Mouse (Mus musculus) megakaryocyte, adult 5-6 weeks (primary cell): ENCODE data around the gene Rrp1. TPM values are rescaled to one million over a fixed set of nuclear protein-coding genes. Genes with fewer than 3 reads are reported as not detected.
A peak's percentile ranks its signal among the peaks of the same experiment; 100 is the strongest.
"Not testable (repeated sequence)": the region's sequence is repeated elsewhere in the genome, so short reads cannot be mapped to it uniquely, and the experiment has no call there.

Source experiments
- ATAC-seq: 2 replicates; pipeline ENCODE4 v1.8.0; 2016; ENCODE audit warnings: mild to moderate bottlenecking, inconsistent platforms; ENCODE audit not compliant: poor library complexity, severe bottlenecking
- total RNA-seq, 2 experiments: library from RNA; stranded (forward) in 1 of 2; stranded (reverse) in 1 of 2; fragments of 153-499, 151-499 nt in 1 of 2; fragments of 221-1000, 200-1000 nt in 1 of 2; gene quantifications; 2 replicates each; pipeline versions ENCODE4 v1.2.3 to v1.2.4; 2015 to 2017

The Rrp1 gene
- total RNA-seq, 2 experiments from 2014 or later: 32.9 to 173 TPM

GRCm38 (mm10) chr10:78425181-78426041 lies 12.6 kb upstream of the Rrp1 start, which contains the start of gene Cstb:
Gene Cstb, plus strand, starts transcription at chr10:78425669.
- peak; percentile 92 for ATAC-seq

GRCm38 (mm10) chr10:78422614-78423013 lies 9.8 kb upstream of the Rrp1 start:
- no peak for ATAC-seq

- no peak for ATAC-seq
Measured at GRCm38 (mm10) chr10:78420929-78421328, 8.1 kb upstream of the Rrp1 start.

- ATAC-seq: no peak
Measured at GRCm38 (mm10) chr10:78418791-78419190, 5.9 kb upstream of the Rrp1 start.

- ATAC-seq: no peak
Measured at GRCm38 (mm10) chr10:78417888-78418287, 5.0 kb upstream of the Rrp1 start.

- ATAC-seq: not testable (repeated sequence)
Measured at GRCm38 (mm10) chr10:78414936-78415335, 2.1 kb upstream of the Rrp1 start.

GRCm38 (mm10) chr10:78413152-78413520 lies 293 bp upstream of the Rrp1 start:
- ATAC-seq: peak; percentile 1; the same call in 1 of the 2 replicates

- ATAC-seq: no peak
Measured at GRCm38 (mm10) chr10:78411851-78412250, 992 bp downstream of the Rrp1 start.

GRCm38 (mm10) chr10:78409035-78409788 lies 3.6 kb downstream of the Rrp1 start:
- ATAC-seq: no peak

- ATAC-seq: no peak
Measured at GRCm38 (mm10) chr10:78407132-78407531, 5.7 kb downstream of the Rrp1 start.

GRCm38 (mm10) chr10:78406152-78406551 lies 6.7 kb downstream of the Rrp1 start:
- peak; percentile 49 for ATAC-seq

- no peak for ATAC-seq
Measured at GRCm38 (mm10) chr10:78402301-78402922, 10.4 kb downstream of the Rrp1 start.

GRCm38 (mm10) chr10:78401127-78401526 lies 11.7 kb downstream of the Rrp1 start:
- ATAC-seq: no peak

GRCm38 (mm10) chr10:78399090-78399657 lies 13.7 kb downstream of the Rrp1 start:
- no peak for ATAC-seq

- ATAC-seq: no peak
Measured at GRCm38 (mm10) chr10:78396625-78396885, 16.3 kb downstream of the Rrp1 start.

GRCm38 (mm10) chr10:78395819-78396624 lies 16.8 kb downstream of the Rrp1 start:
- ATAC-seq: peak; percentile 84

- no peak for ATAC-seq
Measured at GRCm38 (mm10) chr10:78395377-78395776, 17.5 kb downstream of the Rrp1 start.

- peak; percentile 75 for ATAC-seq
Measured at GRCm38 (mm10) chr10:78392072-78392471, 20.8 kb downstream of the Rrp1 start.

GRCm38 (mm10) chr10:78390982-78391470 lies 21.8 kb downstream of the Rrp1 start:
- no peak for ATAC-seq
